Mouse (Mus musculus) embryonic facial prominence, embryonic 14.5 days (tissue): ENCODE measurements around the gene Etfbkmt. TPM values are rescaled to one million over a fixed set of nuclear protein-coding genes. Genes with fewer than 3 reads are reported as not detected.
"Not testable (repeated sequence)": the region's sequence is repeated elsewhere in the genome, so short reads cannot be mapped to it uniquely, and the experiment has no call there.

Source experiments
- ATAC-seq: fragments of 200-750 bp; cut with Nextera tagmentation; 2 replicates; pipeline ENCODE4 v1.8.0; 2017; ENCODE audit warnings: low read depth, moderate number of reproducible peaks, moderate TSS enrichment
- DNase-seq: peaks from one replicate; pipeline ENCODE4 v3.0.0-alpha.2; 2015; ENCODE audit warnings: low spot score
- H3K27ac ChIP-seq: fragments of 300-500 bp; sonication (generic); replicated peaks from 2 replicates; pipeline ENCODE4 v1.5.1; 2014; ENCODE audit warnings: low read depth, mild to moderate bottlenecking, low read length, moderate library complexity
- H3K27me3 ChIP-seq: fragments of 300-500 bp; sonication (generic); replicated peaks from 2 replicates; pipeline ENCODE4 v1.6.1; 2014; ENCODE audit warnings: low read length; ENCODE audit not compliant: control insufficient read depth, insufficient read depth
- H3K36me3 ChIP-seq: fragments of 300-500 bp; sonication (generic); 2 replicates; pipeline ENCODE4 v1.6.1; 2014; ENCODE audit warnings: low read length, mixed read lengths; ENCODE audit not compliant: control insufficient read depth, insufficient read depth
- H3K4me1 ChIP-seq: fragments of 300-500 bp; sonication (generic); 2 replicates; pipeline ENCODE4 v1.6.1; 2014; ENCODE audit warnings: antibody characterized with exemption, low read length; ENCODE audit not compliant: control insufficient read depth, insufficient read depth
- H3K4me2 ChIP-seq: fragments of 300-500 bp; sonication (generic); 2 replicates; pipeline ENCODE4 v1.6.1; 2014; ENCODE audit warnings: low read depth, mild to moderate bottlenecking, low read length, moderate library complexity, mixed read lengths
- H3K4me3 ChIP-seq: fragments of 300-500 bp; sonication (generic); 2 replicates; pipeline ENCODE4 v1.5.1; 2014; ENCODE audit warnings: low read depth, mild to moderate bottlenecking, low read length
- H3K9ac ChIP-seq: fragments of 300-500 bp; sonication (generic); 2 replicates; pipeline ENCODE4 v1.6.1; 2014; ENCODE audit warnings: low read depth, mild to moderate bottlenecking, low read length, moderate library complexity, mixed read lengths
- H3K9me3 ChIP-seq: fragments of 300-500 bp; sonication (generic); 2 replicates; pipeline ENCODE4 v1.6.1; 2016; ENCODE audit warnings: low read length; ENCODE audit not compliant: control insufficient read depth
- WGBS: fragments of 180-500 bp; shearing (Covaris S2); extraction: QIAGEN DNeasy Blood & Tissue Kit; methylation state at CpG from one replicate; pipeline ENCODE4 v1.1.7; 2014; 5-methylcytosine and 5-hydroxymethylcytosine counted together
- polyA plus RNA-seq: library from polyadenylated mRNA; unstranded; fragments of >200 nt; fragmentation: Nextera tagmentation; extraction: Ambion mirVana; gene quantifications from 2 replicates; pipeline ENCODE4 v1.2.1, GENCODE M21; 2014

Gene Etfbkmt
- polyA plus RNA-seq, 1 experiment from 2014 or later, result 11.1 TPM

- 65% methylated on average over 3 of the region's 3 CpGs for WGBS
- DNase-seq (peak; percentile 35), ATAC-seq (peak; percentile 62; the same call in 1 of the 2 replicates)
- Histone ChIP-seq H3K9ac (no peak overlapping the region), H3K9me3 (no peaks in the 10 kb centered on the region), H3K27ac (no peak overlapping the region), H3K27me3 (no peaks in the 10 kb centered on the region), H3K36me3 (peaks cover 37% of the 10 kb centered on the region), H3K4me1 (no peaks in the 10 kb centered on the region), H3K4me2 (no peak overlapping the region), H3K4me3 (no peak overlapping the region)
Observed at GRCm38 (mm10) chr6:149155031-149155841, 15.6 kb downstream of the Etfbkmt start.

GRCm38 (mm10) chr6:149167038-149167437 is 27.4 kb downstream of the Etfbkmt start:
- H3K4me3 ChIP-seq, ATAC-seq, H3K4me2 ChIP-seq, H3K9me3 ChIP-seq, H3K4me1 ChIP-seq, H3K27me3 ChIP-seq, DNase-seq, H3K9ac ChIP-seq, H3K27ac ChIP-seq: not testable (repeated sequence)
- peaks cover 45% of the 10 kb centered on the region for H3K36me3 ChIP-seq
- WGBS, result 70% methylated on average over 3 of the region's 4 CpGs

- Histone ChIP-seq H3K4me3 (no peak overlapping the region), H3K4me2 (no peak overlapping the region), H3K27me3 (no peaks in the 10 kb centered on the region), H3K27ac (no peak overlapping the region), H3K9me3 (no peaks in the 10 kb centered on the region), H3K4me1 (no peaks in the 10 kb centered on the region), H3K9ac (no peak overlapping the region), H3K36me3 (peaks cover 41% of the 10 kb centered on the region)
- WGBS, result 93% methylated on average over 1 of the region's 1 CpGs
- DNase-seq, result no peak
- ATAC-seq, result no peak
Observed at GRCm38 (mm10) chr6:149167672-149168071, 28.0 kb downstream of the Etfbkmt start.

- no peaks in the 10 kb centered on the region for H3K27me3 ChIP-seq
- peaks cover 41% of the 10 kb centered on the region for H3K36me3 ChIP-seq
- DNase-seq (no peak), ATAC-seq (no peak)
- WGBS, result 98% methylated on average over 2 of the region's 2 CpGs
- no peak overlapping the region for H3K27ac ChIP-seq
- H3K4me3 ChIP-seq, result no peak overlapping the region
- H3K9me3 ChIP-seq, result no peaks in the 10 kb centered on the region
- no peak overlapping the region for H3K4me2 ChIP-seq
- no peaks in the 10 kb centered on the region for H3K4me1 ChIP-seq
- no peak overlapping the region for H3K9ac ChIP-seq
Observed at GRCm38 (mm10) chr6:149168436-149168835, 28.8 kb downstream of the Etfbkmt start.

GRCm38 (mm10) chr6:149169965-149170364 is 30.3 kb downstream of the Etfbkmt start:
- not testable (repeated sequence) for DNase-seq, H3K4me2 ChIP-seq, H3K4me3 ChIP-seq, H3K9ac ChIP-seq, H3K27ac ChIP-seq, H3K27me3 ChIP-seq, H3K9me3 ChIP-seq, H3K4me1 ChIP-seq, ATAC-seq
- 93% methylated on average over 4 of the region's 4 CpGs for WGBS
- H3K36me3 ChIP-seq, result peaks cover 41% of the 10 kb centered on the region

- Histone ChIP-seq H3K27me3 (no peaks in the 10 kb centered on the region), H3K27ac (no peak overlapping the region), H3K9ac (no peak overlapping the region), H3K4me1 (no peaks in the 10 kb centered on the region), H3K4me2 (no peak overlapping the region), H3K9me3 (peaks cover 8% of the 10 kb centered on the region; the same call in 1 of the 2 replicates), H3K4me3 (no peak overlapping the region), H3K36me3 (peaks cover 52% of the 10 kb centered on the region)
- no peak for DNase-seq
- WGBS, result 70% methylated on average over 4 of the region's 4 CpGs
- 0 out of 2 replicates have a peak, but pooled peaks have one; percentile 37 for ATAC-seq
Observed at GRCm38 (mm10) chr6:149173831-149174625, 34.4 kb downstream of the Etfbkmt start.

- Histone ChIP-seq H3K9me3 (peaks cover 9% of the 10 kb centered on the region; the same call in 1 of the 2 replicates), H3K36me3 (peaks cover 60% of the 10 kb centered on the region), H3K4me3 (no peak overlapping the region), H3K4me2 (no peak overlapping the region), H3K27ac (no peak overlapping the region), H3K27me3 (no peaks in the 10 kb centered on the region), H3K9ac (no peak overlapping the region), H3K4me1 (no peaks in the 10 kb centered on the region)
- DNase-seq (no peak), ATAC-seq (no peak)
- 90% methylated on average over 3 of the region's 3 CpGs for WGBS
Observed at GRCm38 (mm10) chr6:149174932-149175570, 35.4 kb downstream of the Etfbkmt start.

GRCm38 (mm10) chr6:149179064-149179463 is 39.4 kb downstream of the Etfbkmt start:
- Histone ChIP-seq H3K4me3 (no peak overlapping the region), H3K36me3 (peaks cover 90% of the 10 kb centered on the region), H3K4me2 (no peak overlapping the region), H3K4me1 (no peaks in the 10 kb centered on the region), H3K27ac (no peak overlapping the region), H3K9me3 (peaks cover 9% of the 10 kb centered on the region; the same call in 1 of the 2 replicates), H3K9ac (no peak overlapping the region), H3K27me3 (no peaks in the 10 kb centered on the region)
- ATAC-seq, result no peak
- DNase-seq, result no peak
